Mouse (Mus musculus) cerebellum, adult 2 months (tissue): ENCODE data around the gene Cbs.

Experiments
- CTCF ChIP-seq: fragments of 200-500 bp; IDR thresholded peaks from 2 replicates; pipeline ENCODE4 v1.5.1; 2011; ENCODE audit warnings: low read depth, mild to moderate bottlenecking, control low read depth, low read length, moderate library complexity, borderline replicate concordance; ENCODE audit not compliant: insufficient read depth
- POLR2A ChIP-seq: fragments of 200-500 bp; IDR thresholded peaks from 2 replicates; pipeline ENCODE4 v1.6.1; 2011; ENCODE audit warnings: low read length, control low read depth, borderline replicate concordance; ENCODE audit not compliant: insufficient read depth

DNA sequence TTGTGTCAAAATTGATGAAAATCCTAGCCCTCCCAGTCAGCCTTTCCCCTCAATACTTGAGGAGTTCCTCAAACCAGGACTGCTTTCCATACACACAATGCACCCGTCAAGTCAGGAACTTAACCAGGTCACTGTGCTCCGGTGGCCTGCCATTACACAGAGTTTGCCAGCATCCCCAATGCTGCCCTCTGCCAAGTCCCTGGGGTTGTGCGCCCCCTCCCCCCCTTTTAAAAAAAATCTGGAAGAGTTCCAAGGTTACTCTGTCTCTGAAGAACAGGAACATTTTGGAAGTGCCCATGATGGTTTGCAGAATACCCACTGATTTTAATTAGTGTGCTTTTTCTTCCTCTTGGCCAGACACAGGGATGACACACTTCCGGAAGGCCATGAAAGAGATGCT is 2.6 kb upstream of the Cbs start:
- TF ChIP-seq POLR2A = no peak
- TF ChIP-seq CTCF = no peak
